Comparison of ENCODE assay signal across 11 mouse cellular contexts in genomic region chr10:24534901-24535300, GRCm38 (mm10).
DNase-seq lines count a peak whose midpoint lies in the region; ATAC-seq and TF ChIP-seq lines count a peak whose summit lies in the region.
"Had no signal": no experiment of that assay in that cellular context is flagged by ENCODE, and none has a peak within 500 bp of the region (broad histone marks: within the 10 kb centered on the region; RNA-seq: fewer than 3 reads in every experiment).

No protein-coding gene starts in this region.

- H3K4me2 ChIP-seq in kidney, embryonic 16.5 days (replicated peaks; ENCODE audit: low read depth, low read length): no peak overlapping the region
- H3K4me2 ChIP-seq in embryonic facial prominence, embryonic 15.5 days (replicated peaks): no peak overlapping the region
- no peak overlapping the region for H3K4me2 ChIP-seq in lung, embryonic 16.5 days (ENCODE audit: low read depth, low read length)
- H3K4me2 ChIP-seq in midbrain, embryonic 15.5 days: no peak overlapping the region
- H3K4me2 ChIP-seq: hindbrain, embryonic 14.5 days; lung, embryonic 15.5 days had no signal

- H3K4me3 ChIP-seq in kidney, embryonic 16.5 days (ENCODE audit: low read length): no peak overlapping the region
- H3K4me3 ChIP-seq in embryonic facial prominence, embryonic 15.5 days (replicated peaks): no peak overlapping the region
- H3K4me3 ChIP-seq in lung, embryonic 16.5 days (ENCODE audit: low read length): no peak overlapping the region
- H3K4me3 ChIP-seq in thymus, adult 2 months (ENCODE audit: control insufficient read depth, insufficient read depth, low read length): no peak overlapping the region
- H3K4me3 ChIP-seq in midbrain, embryonic 15.5 days: no peak overlapping the region
- H3K4me3 ChIP-seq: lung, embryonic 15.5 days had no signal

- 94% methylated on average over 11 of the region's 11 CpGs for WGBS in kidney, embryonic 16.5 days
- WGBS in embryonic facial prominence, embryonic 15.5 days: 88% methylated on average over 11 of the region's 11 CpGs
- 81% methylated on average over 11 of the region's 11 CpGs for WGBS in lung, embryonic 16.5 days
- 96% methylated on average over 11 of the region's 11 CpGs for WGBS in thymus, adult 2 months
- WGBS in midbrain, embryonic 15.5 days: 93% methylated on average over 11 of the region's 11 CpGs

- no peak overlapping the region for H3K9ac ChIP-seq in kidney, embryonic 16.5 days (replicated peaks; ENCODE audit: low read length)
- H3K9ac ChIP-seq in embryonic facial prominence, embryonic 15.5 days: no peak overlapping the region
- H3K9ac ChIP-seq in lung, embryonic 16.5 days (ENCODE audit: low read length): no peak overlapping the region
- H3K9ac ChIP-seq in midbrain, embryonic 15.5 days: no peak overlapping the region
- H3K9ac ChIP-seq: hindbrain, embryonic 14.5 days; lung, embryonic 15.5 days had no signal

- no peak for TF ChIP-seq POLR2A in thymus, adult 2 months (IDR thresholded peaks at IDR 0.05; ENCODE audit: control insufficient read depth, extremely low read depth, insufficient read depth, low read length, poor library complexity)

- ATAC-seq in kidney, embryonic 16.5 days (ENCODE audit: low FRiP score, low TSS enrichment): no peak
- ATAC-seq in embryonic facial prominence, embryonic 15.5 days (ENCODE audit: insufficient number of reproducible peaks, low FRiP score, low TSS enrichment, low read depth): no peak
- ATAC-seq in lung, embryonic 16.5 days (ENCODE audit: low read depth): peak; percentile 47; the same call in 1 of the 2 replicates
- ATAC-seq in midbrain, embryonic 15.5 days (replicated peaks): no peak

- H3K27ac ChIP-seq in kidney, embryonic 16.5 days (ENCODE audit: low read length): no peak overlapping the region
- H3K27ac ChIP-seq in embryonic facial prominence, embryonic 15.5 days (replicated peaks): 0 out of 2 replicates have a peak overlapping the region, but pooled peaks have one; percentile 3
- no peak overlapping the region for H3K27ac ChIP-seq in lung, embryonic 16.5 days (ENCODE audit: low read length)
- no peak overlapping the region for H3K27ac ChIP-seq in thymus, adult 2 months (ENCODE audit: control insufficient read depth, insufficient read depth, low read length)
- H3K27ac ChIP-seq in midbrain, embryonic 15.5 days: no peak overlapping the region
- H3K27ac ChIP-seq: hindbrain, embryonic 14.5 days; lung, embryonic 15.5 days had no signal

- H3K9me3 ChIP-seq in kidney, embryonic 16.5 days (ENCODE audit: low read length): no peaks in the 10 kb centered on the region
- H3K9me3 ChIP-seq in embryonic facial prominence, embryonic 15.5 days (replicated peaks): no peaks in the 10 kb centered on the region
- H3K9me3 ChIP-seq in lung, embryonic 16.5 days (ENCODE audit: control insufficient read depth, low read length): no peaks in the 10 kb centered on the region
- H3K9me3 ChIP-seq in midbrain, embryonic 15.5 days: no peaks in the 10 kb centered on the region
- H3K9me3 ChIP-seq: lung, embryonic 15.5 days had no signal

- DNase-seq in kidney, adult 18-20 months: peak; percentile 51
- DNase-seq in heart, postnatal 10 days: peak; percentile 8 to 15
- DNase-seq in thymus, adult 2 months: no peak
- DNase-seq: cerebellum, postnatal 36 days; thymus, postnatal 4 days had no signal

- H3K4me1 ChIP-seq in kidney, embryonic 16.5 days (ENCODE audit: insufficient read depth, low read length): no peaks in the 10 kb centered on the region
- H3K4me1 ChIP-seq in embryonic facial prominence, embryonic 15.5 days: no peaks in the 10 kb centered on the region
- 0 out of 2 replicates have a peak, but pooled peaks cover 3% of the 10 kb centered on the region for H3K4me1 ChIP-seq in lung, embryonic 16.5 days (replicated peaks; ENCODE audit: control insufficient read depth, insufficient read depth, low read length)
- H3K4me1 ChIP-seq in thymus, adult 2 months (replicated peaks; ENCODE audit: control insufficient read depth, insufficient read depth, low read length): no peaks in the 10 kb centered on the region
- H3K4me1 ChIP-seq in midbrain, embryonic 15.5 days: no peaks in the 10 kb centered on the region
- H3K4me1 ChIP-seq: lung, embryonic 15.5 days had no signal

- intact Hi-C loops in heart, postnatal 10 days (cut with DNase I): no loop called here

- no peak for TF ChIP-seq CTCF in thymus, adult 2 months (IDR thresholded peaks at IDR 0.05; ENCODE audit: borderline replicate concordance, control insufficient read depth, extremely low read depth, insufficient read depth, low read length, poor library complexity)

- H3K27me3 ChIP-seq in kidney, embryonic 16.5 days (ENCODE audit: insufficient read depth, low read length): no peaks in the 10 kb centered on the region
- no peaks in the 10 kb centered on the region for H3K27me3 ChIP-seq in embryonic facial prominence, embryonic 15.5 days
- H3K27me3 ChIP-seq in lung, embryonic 16.5 days (ENCODE audit: control insufficient read depth, insufficient read depth, low read depth, low read length): no peaks in the 10 kb centered on the region
- H3K27me3 ChIP-seq in thymus, adult 2 months (ENCODE audit: control insufficient read depth, insufficient read depth, low read length): no peaks in the 10 kb centered on the region
- no peaks in the 10 kb centered on the region for H3K27me3 ChIP-seq in midbrain, embryonic 15.5 days (replicated peaks)
- H3K27me3 ChIP-seq: lung, embryonic 15.5 days had no signal

- H3K36me3 ChIP-seq in kidney, embryonic 16.5 days (ENCODE audit: insufficient read depth, low read length): no peaks in the 10 kb centered on the region
- no peaks in the 10 kb centered on the region for H3K36me3 ChIP-seq in embryonic facial prominence, embryonic 15.5 days
- H3K36me3 ChIP-seq in lung, embryonic 16.5 days (ENCODE audit: control insufficient read depth, insufficient read depth, low read length): no peaks in the 10 kb centered on the region
- H3K36me3 ChIP-seq in thymus, adult 2 months (ENCODE audit: control insufficient read depth, insufficient read depth, low read length): no peaks in the 10 kb centered on the region
- H3K36me3 ChIP-seq in midbrain, embryonic 15.5 days (replicated peaks): no peaks in the 10 kb centered on the region
- H3K36me3 ChIP-seq: lung, embryonic 15.5 days had no signal
